Mouse (Mus musculus): Measurements from ENCODE around the gene Sprr2a1. TPM values are rescaled to one million over a fixed set of nuclear protein-coding genes. Genes with fewer than 3 reads are reported as not detected.

Gene Sprr2a1
- polyA plus RNA-seq (2017; shearing (Covaris generic)), result not detected

GRCm38 (mm10) chr3:92215569-92215968 is at the start of gene Sprr2a1, which contains the start of gene Sprr2a2:
Gene Sprr2a1, plus strand, starts transcription at chr3:92215799.
Gene Sprr2a2, plus strand, starts transcription at chr3:92215920.

Other genes starting within 250 kb of the Sprr2a1 start
- not detected for gene Pglyrp3, start 201.2 kb upstream of the Sprr2a1 start, polyA plus RNA-seq (2017; shearing (Covaris generic))
- not detected for gene Lor, start 132.7 kb upstream of the Sprr2a1 start, polyA plus RNA-seq (2017; shearing (Covaris generic))
- gene Prr9, start 91.9 kb upstream of the Sprr2a1 start, polyA plus RNA-seq (2017; shearing (Covaris generic)), result not detected
- gene Lelp1, start 73.1 kb upstream of the Sprr2a1 start, polyA plus RNA-seq (2017; shearing (Covaris generic)), result not detected
- gene Sprr2a2, start 121 bp downstream of the Sprr2a1 start, polyA plus RNA-seq (2017; shearing (Covaris generic)), result not detected
- not detected for gene Sprr2a3, start 69.6 kb downstream of the Sprr2a1 start, polyA plus RNA-seq (2017; shearing (Covaris generic))
- gene Sprr2b, start 100.8 kb downstream of the Sprr2a1 start, polyA plus RNA-seq (2017; shearing (Covaris generic)), result not detected
- not detected for gene Sprr2d, start 123.3 kb downstream of the Sprr2a1 start, polyA plus RNA-seq (2017; shearing (Covaris generic))
- not detected for gene Sprr2e, start 136.3 kb downstream of the Sprr2a1 start, polyA plus RNA-seq (2017; shearing (Covaris generic))
- gene Sprr2f, start 149.4 kb downstream of the Sprr2a1 start, polyA plus RNA-seq (2017; shearing (Covaris generic)), result not detected
- gene Sprr2h, start 169.9 kb downstream of the Sprr2a1 start, polyA plus RNA-seq (2017; shearing (Covaris generic)), result not detected
- gene Sprr2i, start 192.2 kb downstream of the Sprr2a1 start, polyA plus RNA-seq (2017; shearing (Covaris generic)), result not detected
- gene Sprr2j-ps, start 202.3 kb downstream of the Sprr2a1 start, polyA plus RNA-seq (2017; shearing (Covaris generic)), result not detected
- gene Gm9774, start 213.6 kb downstream of the Sprr2a1 start, polyA plus RNA-seq (2017; shearing (Covaris generic)), result 27.2 TPM
- gene Sprr2k, start 216.8 kb downstream of the Sprr2a1 start, polyA plus RNA-seq (2017; shearing (Covaris generic)), result not detected
- not detected for gene Sprr1b, start 223.0 kb downstream of the Sprr2a1 start, polyA plus RNA-seq (2017; shearing (Covaris generic))
- not detected for gene Sprr3, start 242.9 kb downstream of the Sprr2a1 start, polyA plus RNA-seq (2017; shearing (Covaris generic))

Measured in effector memory CD4-positive, alpha-beta T cell, adult 5 months (primary cell).